Mouse (Mus musculus) limb, embryonic 15.5 days (tissue): ENCODE data around the gene Gm48552. TPM values are rescaled to one million over a fixed set of nuclear protein-coding genes. Genes with fewer than 3 reads are reported as not detected.
A peak's percentile ranks its signal among the peaks of the same experiment; 100 is the strongest.

ENCODE experiments used
- ATAC-seq: fragments of 200-750 bp; cut with Nextera tagmentation; 2 replicates; pipeline ENCODE4 v1.8.0; 2017; ENCODE audit warnings: low read depth, moderate TSS enrichment; ENCODE audit not compliant: insufficient number of reproducible peaks, low FRiP score, low TSS enrichment
- H3K27ac ChIP-seq: fragments of 300-500 bp; sonication (generic); 2 replicates; pipeline ENCODE4 v1.5.1; 2015; ENCODE audit warnings: moderate library complexity, mild to moderate bottlenecking, inconsistent platforms
- H3K27me3 ChIP-seq: fragments of 300-500 bp; sonication (generic); 2 replicates; pipeline ENCODE4 v1.6.1; 2015; ENCODE audit warnings: inconsistent platforms
- H3K36me3 ChIP-seq: fragments of 300-500 bp; sonication (generic); 2 replicates; pipeline ENCODE4 v1.6.1; 2015; ENCODE audit warnings: inconsistent platforms
- H3K4me1 ChIP-seq: fragments of 300-500 bp; sonication (generic); 2 replicates; pipeline ENCODE4 v1.6.1; 2015; ENCODE audit warnings: inconsistent platforms
- H3K4me2 ChIP-seq: fragments of 300-500 bp; sonication (generic); 2 replicates; pipeline ENCODE4 v1.6.1; 2015; ENCODE audit warnings: mild to moderate bottlenecking, inconsistent platforms
- H3K4me3 ChIP-seq: fragments of 300-500 bp; sonication (generic); 2 replicates; pipeline ENCODE4 v1.5.1; 2015; ENCODE audit warnings: mild to moderate bottlenecking, inconsistent platforms
- H3K9ac ChIP-seq: fragments of 300-500 bp; sonication (generic); 2 replicates; pipeline ENCODE4 v1.6.1; 2015; ENCODE audit warnings: inconsistent platforms
- H3K9me3 ChIP-seq: fragments of 300-500 bp; sonication (generic); 2 replicates; pipeline ENCODE4 v1.6.1; 2016; ENCODE audit warnings: inconsistent platforms
- WGBS: fragments of 180-500 bp; shearing (Covaris S2); methylation state at CpG from one replicate; pipeline ENCODE4 v1.1.7; 2015; 5-methylcytosine and 5-hydroxymethylcytosine counted together
- polyA plus RNA-seq: library from polyadenylated mRNA; unstranded; fragments of >200 nt; fragmentation: Nextera tagmentation; extraction: Ambion mirVana; gene quantifications from 2 replicates; pipeline ENCODE4 v1.2.1, GENCODE M21; 2015

Gm48552 gene
- polyA plus RNA-seq, 1 experiment from 2014 or later: 0.51 TPM

- H3K4me2 ChIP-seq: peak overlapping the region; percentile 50
- no peaks in the 10 kb centered on the region for H3K9me3 ChIP-seq
- H3K9ac ChIP-seq: peak overlapping the region; percentile 23; the same call in 1 of the 2 replicates
- peaks cover 46% of the 10 kb centered on the region for H3K36me3 ChIP-seq
- H3K4me1 ChIP-seq: peaks cover 39% of the 10 kb centered on the region
- WGBS: 14% methylated on average over 28 of the region's 28 CpGs
- H3K4me3 ChIP-seq: peak overlapping the region; percentile 32
- H3K27me3 ChIP-seq: peaks cover 34% of the 10 kb centered on the region
- no peak for ATAC-seq
- H3K27ac ChIP-seq: no peak overlapping the region; the same call in 1 of the 2 replicates
These were observed 24.1 kb upstream of the Gm48552 start for GRCm38 (mm10) chr10:81364666-81365065.

GRCm38 (mm10) chr10:81365073-81365472, 23.7 kb upstream of the Gm48552 start:
- H3K36me3 ChIP-seq: peaks cover 46% of the 10 kb centered on the region
- WGBS: 40% methylated on average over 4 of the region's 4 CpGs

DNA sequence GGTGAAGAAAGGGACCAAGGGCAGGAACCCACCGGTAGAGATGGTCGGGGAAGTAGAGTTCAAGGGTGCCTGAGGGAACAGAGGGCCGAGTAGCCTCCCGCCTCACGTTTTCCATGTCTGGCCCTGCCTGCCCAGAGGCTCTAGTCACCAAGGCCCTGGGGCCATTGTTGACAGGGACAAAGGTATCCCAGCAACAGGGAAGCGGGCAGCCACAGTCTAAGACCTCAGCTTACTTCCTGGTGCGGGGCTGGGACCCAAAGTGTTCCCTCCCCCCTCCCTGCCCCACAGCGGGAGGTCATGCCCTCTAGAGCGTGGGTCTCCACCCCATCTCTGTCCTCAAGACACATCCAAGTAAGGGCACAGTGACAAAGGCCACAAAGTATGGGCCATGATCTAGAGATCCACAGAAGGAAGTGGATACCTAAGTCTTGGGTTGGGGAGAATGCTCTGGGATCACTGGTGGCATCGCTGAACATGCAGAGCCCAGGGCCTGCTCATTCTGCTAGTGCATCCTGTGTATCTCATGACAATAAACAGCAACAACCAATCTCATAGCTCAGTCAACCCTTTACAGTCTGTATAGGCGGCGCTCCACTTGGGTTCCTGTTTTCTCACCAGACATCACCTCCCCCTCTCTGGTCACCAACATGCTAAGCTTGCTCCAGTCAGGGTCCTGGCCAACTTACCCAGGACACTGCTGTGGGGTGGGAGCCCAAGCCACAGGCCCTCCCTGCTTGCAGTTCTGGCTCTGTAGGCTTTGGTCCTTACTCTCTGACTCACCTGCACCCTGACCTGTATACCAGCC, 22.9 kb upstream of the Gm48552 start, which contains the start of gene 4930404N11Rik:
4930404N11Rik (minus strand) TSS at position 145 of the 805 bp plus-strand sequence.
- Histone ChIP-seq H3K27ac (no peak within 1 kb of the TSS), H3K4me2 (peak within 1 kb of the TSS; percentile 50), H3K36me3 (peaks cover 52% of the 10 kb centered on the region), H3K9ac (peak within 1 kb of the TSS; percentile 23; the same call in 1 of the 2 replicates), H3K4me1 (peaks cover 35% of the 10 kb centered on the region), H3K27me3 (peaks cover 34% of the 10 kb centered on the region), H3K4me3 (peak within 1 kb of the TSS; percentile 32), H3K9me3 (no peaks in the 10 kb centered on the region)
- WGBS: 33% methylated on average over 12 of the region's 12 CpGs
- no peak for ATAC-seq

More at GRCm38 (mm10) chr10:81365073-81365472, 23.7 kb upstream of the Gm48552 start:
- peaks cover 39% of the 10 kb centered on the region for H3K4me1 ChIP-seq
- no peak overlapping the region for H3K27ac ChIP-seq
- H3K9ac ChIP-seq: no peak overlapping the region
- H3K9me3 ChIP-seq: no peaks in the 10 kb centered on the region
- no peak overlapping the region; the same call in 1 of the 2 replicates for H3K4me3 ChIP-seq
- H3K27me3 ChIP-seq: peaks cover 34% of the 10 kb centered on the region
- no peak for ATAC-seq
- peak overlapping the region; percentile 50; the same call in 1 of the 2 replicates for H3K4me2 ChIP-seq

- H3K36me3 ChIP-seq: peaks cover 59% of the 10 kb centered on the region
- no peak overlapping the region for H3K4me3 ChIP-seq
- H3K9ac ChIP-seq: no peak overlapping the region
- peaks cover 34% of the 10 kb centered on the region for H3K27me3 ChIP-seq
- ATAC-seq: no peak
- H3K9me3 ChIP-seq: no peaks in the 10 kb centered on the region
- H3K4me1 ChIP-seq: peaks cover 32% of the 10 kb centered on the region
- no peak overlapping the region for H3K27ac ChIP-seq
- 82% methylated on average over 6 of the region's 6 CpGs for WGBS
- no peak overlapping the region for H3K4me2 ChIP-seq
These were observed 22.2 kb upstream of the Gm48552 start for GRCm38 (mm10) chr10:81366477-81367206.

GRCm38 (mm10) chr10:81367207-81367495, 21.7 kb upstream of the Gm48552 start:
- Histone ChIP-seq H3K9ac (no peak overlapping the region), H3K9me3 (no peaks in the 10 kb centered on the region), H3K36me3 (peaks cover 64% of the 10 kb centered on the region), H3K4me1 (peaks cover 32% of the 10 kb centered on the region), H3K4me3 (no peak overlapping the region), H3K27ac (no peak overlapping the region), H3K4me2 (no peak overlapping the region), H3K27me3 (peaks cover 34% of the 10 kb centered on the region)
- ATAC-seq: no peak
- 73% methylated on average over 6 of the region's 6 CpGs for WGBS

DNA sequence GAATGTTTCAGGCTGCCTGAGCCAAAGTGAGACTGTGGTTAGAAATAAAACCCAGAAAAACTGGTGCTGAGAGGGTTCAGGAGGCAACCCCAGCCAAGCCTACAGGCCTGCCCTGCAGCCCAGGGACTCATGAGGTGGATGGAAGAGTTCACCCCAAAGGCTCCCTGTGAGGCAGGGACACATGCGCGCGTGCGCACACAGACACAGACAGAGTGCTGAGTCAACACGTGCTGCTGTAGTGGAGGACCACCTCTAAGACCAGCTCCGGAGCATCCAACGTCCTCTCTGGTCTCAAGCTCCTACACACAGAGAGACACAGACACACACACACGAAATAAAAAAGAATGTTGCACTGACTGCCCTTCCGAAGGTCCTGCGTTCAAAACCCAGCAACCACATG, 13.5 kb upstream of the Gm48552 start:
- Histone ChIP-seq H3K27me3 (no peaks in the 10 kb centered on the region), H3K4me3 (no peak overlapping the region), H3K9me3 (no peaks in the 10 kb centered on the region), H3K27ac (no peak overlapping the region), H3K4me2 (no peak overlapping the region), H3K36me3 (peaks cover 51% of the 10 kb centered on the region), H3K4me1 (peaks cover 26% of the 10 kb centered on the region), H3K9ac (no peak overlapping the region)
- WGBS: 93% methylated on average over 10 of the region's 10 CpGs
- ATAC-seq: no peak

GRCm38 (mm10) chr10:81376561-81377361, 12.0 kb upstream of the Gm48552 start:
- no peak for ATAC-seq
- H3K27me3 ChIP-seq: no peaks in the 10 kb centered on the region
- 25% methylated on average over 6 of the region's 6 CpGs for WGBS
- peak overlapping the region; percentile 83 for H3K9ac ChIP-seq
- peak overlapping the region; percentile 54; the same call in 1 of the 2 replicates for H3K27ac ChIP-seq
- H3K4me1 ChIP-seq: peaks cover 26% of the 10 kb centered on the region
- H3K9me3 ChIP-seq: no peaks in the 10 kb centered on the region
- peaks cover 37% of the 10 kb centered on the region for H3K36me3 ChIP-seq
- peak overlapping the region; percentile 60 for H3K4me2 ChIP-seq
- peak overlapping the region; percentile 82 for H3K4me3 ChIP-seq

DNA sequence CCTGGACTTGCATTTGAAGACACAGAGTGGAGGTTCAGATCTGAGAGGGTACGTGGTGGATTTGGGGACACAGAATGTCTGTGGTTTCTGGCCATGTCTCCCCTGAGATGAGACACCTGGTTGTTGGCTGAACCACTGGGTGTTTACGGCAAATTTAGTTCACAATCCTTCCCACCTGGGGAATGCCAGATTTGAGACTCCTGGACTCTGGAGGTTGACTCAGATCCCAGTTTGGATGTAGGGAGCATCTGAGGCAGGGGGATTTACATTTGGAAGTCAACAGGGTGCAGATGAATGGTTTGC, 11.5 kb upstream of the Gm48552 start:
- Histone ChIP-seq H3K4me1 (peaks cover 26% of the 10 kb centered on the region), H3K36me3 (peaks cover 31% of the 10 kb centered on the region), H3K9ac (peak overlapping the region; percentile 83), H3K4me2 (peak overlapping the region; percentile 60), H3K9me3 (no peaks in the 10 kb centered on the region), H3K27ac (peak overlapping the region; percentile 54; the same call in 1 of the 2 replicates), H3K27me3 (no peaks in the 10 kb centered on the region), H3K4me3 (peak overlapping the region; percentile 82)
- 51% methylated on average over 2 of the region's 2 CpGs for WGBS
- ATAC-seq: no peak

DNA sequence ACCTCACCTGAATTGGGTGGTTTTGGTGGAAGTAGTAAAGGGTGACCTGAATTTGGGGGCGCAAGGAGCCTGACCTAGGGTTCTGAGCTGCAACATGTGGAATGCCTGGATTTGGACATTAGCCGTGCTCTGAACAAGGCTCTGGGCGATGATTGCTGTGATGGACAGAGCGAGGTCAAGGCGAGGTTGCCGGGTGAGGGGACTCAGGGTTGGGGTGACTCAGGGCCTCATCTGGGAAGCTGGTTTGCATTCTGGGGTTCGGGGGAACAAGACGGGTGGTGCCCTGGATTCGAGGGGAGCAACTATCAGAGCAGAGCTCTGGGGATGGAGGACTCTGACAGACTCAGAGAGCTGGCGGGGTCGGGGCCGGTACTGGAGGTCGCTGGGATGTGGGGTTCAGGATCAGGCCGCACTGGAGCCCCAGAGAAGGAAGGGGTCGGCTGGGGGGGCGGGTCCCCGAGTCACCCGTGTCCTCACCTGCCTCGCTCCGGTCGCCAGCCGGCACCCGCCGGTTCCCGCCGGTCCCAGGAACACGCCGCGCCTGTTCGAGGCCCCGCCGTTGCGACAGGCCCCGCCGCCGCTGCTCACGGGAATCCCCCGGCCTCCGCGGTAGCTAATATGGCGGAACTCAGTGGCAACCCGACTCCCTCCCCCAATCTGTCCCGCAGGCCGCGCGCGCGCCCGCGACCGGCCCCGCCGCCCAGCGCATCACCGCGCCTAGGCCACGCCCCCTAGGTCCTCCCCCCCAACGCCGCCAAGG, 10.8 kb upstream of the Gm48552 start, which contains the start of gene Fzr1:
Fzr1 (minus strand) TSS at position 724 of the 760 bp plus-strand sequence.
- Histone ChIP-seq H3K9ac (peak within 1 kb of the TSS; percentile 83), H3K27ac (peak within 1 kb of the TSS; percentile 83), H3K4me3 (peak within 1 kb of the TSS; percentile 82), H3K4me2 (peak within 1 kb of the TSS; percentile 60), H3K36me3 (peaks cover 25% of the 10 kb centered on the region), H3K27me3 (no peaks in the 10 kb centered on the region), H3K9me3 (no peaks in the 10 kb centered on the region), H3K4me1 (peaks cover 24% of the 10 kb centered on the region)
- ATAC-seq: peak; percentile 16
- WGBS: under 1% methylated on average over 50 of the region's 59 CpGs

- Histone ChIP-seq H3K27ac (peak overlapping the region; percentile 83), H3K4me3 (peak overlapping the region; percentile 82), H3K27me3 (no peaks in the 10 kb centered on the region), H3K4me2 (peak overlapping the region; percentile 60), H3K4me1 (peaks cover 19% of the 10 kb centered on the region), H3K9me3 (no peaks in the 10 kb centered on the region), H3K36me3 (peaks cover 18% of the 10 kb centered on the region), H3K9ac (peak overlapping the region; percentile 83)
- under 1% methylated on average over 46 of the region's 46 CpGs for WGBS
- peak; percentile 98 for ATAC-seq
These were observed 10.1 kb upstream of the Gm48552 start for GRCm38 (mm10) chr10:81378553-81379182.
